Mouse (Mus musculus): ENCODE measurements around the gene Eif4h. TPM values are rescaled to one million over a fixed set of nuclear protein-coding genes. Genes with fewer than 3 reads are reported as not detected.

The Eif4h gene
- polyA plus RNA-seq, 1 experiment from 2014 or later: 401 TPM

DNA sequence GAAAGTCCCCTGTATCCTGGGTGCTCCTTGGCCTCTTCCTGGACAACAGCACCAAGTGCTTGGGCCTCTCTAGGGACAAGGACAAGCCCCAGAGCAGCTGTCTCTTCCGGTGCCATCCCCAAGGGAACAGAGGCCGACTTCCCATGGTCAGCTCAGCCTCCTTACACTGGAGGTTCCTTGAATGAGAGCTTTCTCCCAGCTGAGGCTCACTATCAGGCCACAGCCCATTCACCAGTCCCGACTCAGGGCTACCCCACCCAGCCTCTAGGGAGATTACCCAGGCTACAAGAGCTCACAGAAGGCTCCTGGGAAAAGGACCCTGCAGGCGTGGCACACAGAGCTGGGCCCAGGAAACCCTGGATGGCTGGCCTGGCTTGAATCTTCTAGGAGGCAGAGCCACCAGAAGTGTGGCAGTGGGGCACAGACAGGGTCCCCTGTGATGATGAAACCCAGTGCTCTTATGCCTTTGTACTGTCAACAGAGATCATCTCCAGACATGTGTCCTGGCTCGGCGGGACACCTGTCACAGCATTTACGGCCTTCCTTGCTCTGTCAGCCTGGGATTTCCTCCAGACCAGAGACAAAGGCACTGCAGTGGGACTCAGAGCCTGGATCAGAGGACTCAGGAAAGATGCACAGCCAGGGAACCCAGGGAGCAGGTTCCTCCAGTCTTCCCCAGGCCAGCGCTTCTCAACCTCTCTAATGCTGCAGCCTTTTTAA lies 39.7 kb upstream of the Eif4h start:
- Histone ChIP-seq H3K4me2 (peak overlapping the region; percentile 19), H3K4me1 (replicated peaks; ENCODE audit: control insufficient read depth, insufficient read depth, low read length) (peaks cover 32% of the 10 kb centered on the region)

DNA sequence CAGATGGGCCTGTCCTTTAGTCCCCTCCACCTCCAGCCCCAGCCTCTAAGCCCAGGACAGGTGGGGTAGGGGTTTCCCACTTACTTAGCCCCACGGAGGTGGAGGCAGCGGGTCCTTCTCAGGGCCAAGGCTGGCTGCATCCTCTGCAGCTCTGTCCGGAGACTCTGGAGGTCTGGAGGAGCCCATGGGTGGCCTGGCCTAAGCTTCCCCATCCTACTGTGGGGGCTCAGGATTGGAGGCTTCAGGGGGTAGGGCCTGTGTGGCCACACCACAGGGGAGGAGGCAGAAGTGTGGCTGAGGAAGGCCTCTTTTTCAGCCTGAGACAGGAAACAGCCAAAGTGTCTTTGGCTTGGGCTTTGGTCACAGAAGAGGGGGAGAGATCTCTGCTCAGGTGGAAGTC lies 38.7 kb upstream of the Eif4h start:
- ATAC-seq (replicated peaks; ENCODE audit: low FRiP score) (no peak), DNase-seq (ENCODE audit: low spot score) (no peak)
- no peaks in the 10 kb centered on the region for H3K36me3 ChIP-seq (ENCODE audit: control insufficient read depth, insufficient read depth, low read length)
- H3K4me1 ChIP-seq (replicated peaks; ENCODE audit: control insufficient read depth, insufficient read depth, low read length): peaks cover 32% of the 10 kb centered on the region
- no peak overlapping the region for H3K27ac ChIP-seq (ENCODE audit: low read depth, low read length)
- H3K27me3 ChIP-seq (replicated peaks; ENCODE audit: control insufficient read depth, insufficient read depth, low read length): no peaks in the 10 kb centered on the region
- 66% methylated on average over 3 of the region's 3 CpGs for WGBS
- H3K9ac ChIP-seq (ENCODE audit: low read depth, low read length): 0 out of 2 replicates have a peak overlapping the region, but pooled peaks have one; percentile 8
- no peaks in the 10 kb centered on the region for H3K9me3 ChIP-seq (ENCODE audit: control insufficient read depth, low read length)
- H3K4me3 ChIP-seq (ENCODE audit: low read depth, low read length): peak overlapping the region; percentile 7; the same call in 1 of the 2 replicates
- H3K4me2 ChIP-seq: peak overlapping the region; percentile 31

More for the DNA sequence above, 39.7 kb upstream of the Eif4h start:
- Histone ChIP-seq H3K9ac (ENCODE audit: low read depth, low read length) (0 out of 2 replicates have a peak overlapping the region, but pooled peaks have one; percentile 16), H3K36me3 (ENCODE audit: control insufficient read depth, insufficient read depth, low read length) (no peaks in the 10 kb centered on the region), H3K9me3 (ENCODE audit: control insufficient read depth, low read length) (no peaks in the 10 kb centered on the region), H3K27ac (ENCODE audit: low read depth, low read length) (no peak overlapping the region), H3K27me3 (replicated peaks; ENCODE audit: control insufficient read depth, insufficient read depth, low read length) (no peaks in the 10 kb centered on the region), H3K4me3 (ENCODE audit: low read depth, low read length) (no peak overlapping the region)
- WGBS: 65% methylated on average over 8 of the region's 8 CpGs
- no peak for DNase-seq (ENCODE audit: low spot score)
- peak; percentile 60; the same call in 1 of the 2 replicates for ATAC-seq (replicated peaks; ENCODE audit: low FRiP score)

GRCm38 (mm10) chr5:134677491-134677890 lies 38.2 kb upstream of the Eif4h start:
- DNase-seq (ENCODE audit: low spot score) (no peak), ATAC-seq (replicated peaks; ENCODE audit: low FRiP score) (no peak)
- H3K36me3 ChIP-seq (ENCODE audit: control insufficient read depth, insufficient read depth, low read length): no peaks in the 10 kb centered on the region
- no peaks in the 10 kb centered on the region for H3K9me3 ChIP-seq (ENCODE audit: control insufficient read depth, low read length)
- peak overlapping the region; percentile 7; the same call in 1 of the 2 replicates for H3K4me3 ChIP-seq (ENCODE audit: low read depth, low read length)
- peaks cover 32% of the 10 kb centered on the region for H3K4me1 ChIP-seq (replicated peaks; ENCODE audit: control insufficient read depth, insufficient read depth, low read length)
- WGBS: 81% methylated on average over 5 of the region's 5 CpGs
- H3K27ac ChIP-seq (ENCODE audit: low read depth, low read length): no peak overlapping the region
- no peak overlapping the region for H3K9ac ChIP-seq (ENCODE audit: low read depth, low read length)
- no peaks in the 10 kb centered on the region for H3K27me3 ChIP-seq (replicated peaks; ENCODE audit: control insufficient read depth, insufficient read depth, low read length)
- H3K4me2 ChIP-seq: peak overlapping the region; percentile 31

DNA sequence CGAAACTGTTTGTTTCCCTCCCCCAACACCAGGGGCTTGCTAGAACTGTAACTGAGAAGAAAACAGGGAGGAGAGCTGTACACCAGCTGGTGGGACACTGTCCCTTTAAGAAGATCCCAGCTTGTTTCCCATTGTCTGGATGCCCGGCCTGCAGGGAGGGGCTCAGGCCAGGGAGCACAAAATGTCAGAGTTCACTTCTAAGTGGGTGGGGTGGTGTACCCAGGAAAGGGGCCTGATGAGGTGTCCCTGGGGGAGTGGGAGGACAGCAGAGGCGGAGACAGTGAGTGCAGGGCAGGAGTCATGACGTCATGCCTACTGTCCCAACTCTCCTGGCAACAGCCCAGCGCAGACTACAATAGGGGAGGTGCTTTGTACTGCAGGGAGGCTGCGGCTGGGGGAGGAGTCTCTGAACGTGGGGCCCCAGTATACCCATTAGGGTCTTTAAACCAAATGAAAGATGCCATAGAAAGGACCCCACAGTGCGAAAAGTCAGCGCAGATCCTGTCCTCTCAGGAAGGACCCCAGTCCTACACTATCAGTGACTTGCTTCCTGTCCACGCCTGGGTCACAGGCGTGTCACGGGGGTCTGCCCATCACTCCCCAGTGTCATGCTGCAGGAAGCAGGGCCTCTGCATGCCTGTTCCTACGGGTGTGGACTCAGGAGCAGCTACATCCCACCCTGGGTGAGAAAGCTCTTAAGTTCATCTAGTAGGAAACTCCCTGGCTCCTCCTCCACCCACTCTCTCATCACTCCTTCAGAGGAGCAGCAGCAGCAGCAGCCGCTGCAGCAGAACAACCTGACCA lies 36.9 kb upstream of the Eif4h start:
- H3K36me3 ChIP-seq (ENCODE audit: control insufficient read depth, insufficient read depth, low read length): no peaks in the 10 kb centered on the region
- H3K4me2 ChIP-seq: peak overlapping the region; percentile 75
- DNase-seq (ENCODE audit: low spot score) (peak; percentile 70), ATAC-seq (replicated peaks; ENCODE audit: low FRiP score) (peak; percentile 77)
- H3K4me3 ChIP-seq (ENCODE audit: low read depth, low read length): peak overlapping the region; percentile 43
- H3K9ac ChIP-seq (ENCODE audit: low read depth, low read length): peak overlapping the region; percentile 48
- WGBS: 5% methylated on average over 14 of the region's 14 CpGs
- peaks cover 32% of the 10 kb centered on the region for H3K4me1 ChIP-seq (replicated peaks; ENCODE audit: control insufficient read depth, insufficient read depth, low read length)
- no peaks in the 10 kb centered on the region for H3K9me3 ChIP-seq (ENCODE audit: control insufficient read depth, low read length)
- peak overlapping the region; percentile 53 for H3K27ac ChIP-seq (ENCODE audit: low read depth, low read length)
- no peaks in the 10 kb centered on the region for H3K27me3 ChIP-seq (replicated peaks; ENCODE audit: control insufficient read depth, insufficient read depth, low read length)

GRCm38 (mm10) chr5:134674977-134675376 lies 35.7 kb upstream of the Eif4h start:
- Histone ChIP-seq H3K36me3 (ENCODE audit: control insufficient read depth, insufficient read depth, low read length) (no peaks in the 10 kb centered on the region), H3K9ac (ENCODE audit: low read depth, low read length) (no peak overlapping the region), H3K27ac (ENCODE audit: low read depth, low read length) (no peak overlapping the region), H3K27me3 (replicated peaks; ENCODE audit: control insufficient read depth, insufficient read depth, low read length) (no peaks in the 10 kb centered on the region), H3K9me3 (ENCODE audit: control insufficient read depth, low read length) (no peaks in the 10 kb centered on the region), H3K4me1 (replicated peaks; ENCODE audit: control insufficient read depth, insufficient read depth, low read length) (peaks cover 29% of the 10 kb centered on the region), H3K4me2 (no peak overlapping the region), H3K4me3 (ENCODE audit: low read depth, low read length) (no peak overlapping the region)
- DNase-seq (ENCODE audit: low spot score): no peak
- no peak for ATAC-seq (replicated peaks; ENCODE audit: low FRiP score)
- 76% methylated on average over 5 of the region's 5 CpGs for WGBS

DNA sequence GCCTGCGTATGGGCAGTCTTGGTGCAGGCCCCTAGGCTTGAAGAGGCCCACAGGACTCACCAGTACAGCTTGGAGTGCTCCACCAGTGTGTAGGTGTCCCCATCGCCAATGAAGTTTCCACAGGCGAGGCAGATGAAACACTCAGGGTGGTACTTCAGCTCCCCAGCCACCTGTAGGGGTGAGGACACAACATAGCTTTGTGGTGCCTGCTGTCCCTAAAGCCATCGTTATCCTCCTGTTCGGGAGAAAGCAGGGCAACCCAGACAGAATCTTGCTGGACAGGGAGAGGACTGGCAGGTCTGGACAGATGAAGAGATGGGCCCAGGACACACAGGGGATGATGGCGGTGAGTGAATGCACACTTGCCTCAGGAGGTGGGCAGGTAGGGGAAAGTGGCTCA lies 33.3 kb upstream of the Eif4h start:
- Histone ChIP-seq H3K27me3 (replicated peaks; ENCODE audit: control insufficient read depth, insufficient read depth, low read length) (no peaks in the 10 kb centered on the region), H3K9me3 (ENCODE audit: control insufficient read depth, low read length) (no peaks in the 10 kb centered on the region), H3K4me1 (replicated peaks; ENCODE audit: control insufficient read depth, insufficient read depth, low read length) (peaks cover 18% of the 10 kb centered on the region), H3K4me2 (no peak overlapping the region), H3K9ac (ENCODE audit: low read depth, low read length) (no peak overlapping the region), H3K27ac (ENCODE audit: low read depth, low read length) (no peak overlapping the region), H3K36me3 (ENCODE audit: control insufficient read depth, insufficient read depth, low read length) (no peaks in the 10 kb centered on the region), H3K4me3 (ENCODE audit: low read depth, low read length) (no peak overlapping the region)
- no peak for DNase-seq (ENCODE audit: low spot score)
- ATAC-seq (replicated peaks; ENCODE audit: low FRiP score): no peak
- WGBS: 90% methylated on average over 6 of the region's 6 CpGs

GRCm38 (mm10) chr5:134672198-134672516 lies 32.9 kb upstream of the Eif4h start:
- Histone ChIP-seq H3K4me2 (no peak overlapping the region), H3K36me3 (ENCODE audit: control insufficient read depth, insufficient read depth, low read length) (no peaks in the 10 kb centered on the region), H3K27me3 (replicated peaks; ENCODE audit: control insufficient read depth, insufficient read depth, low read length) (no peaks in the 10 kb centered on the region), H3K27ac (ENCODE audit: low read depth, low read length) (no peak overlapping the region), H3K9ac (ENCODE audit: low read depth, low read length) (no peak overlapping the region), H3K4me1 (replicated peaks; ENCODE audit: control insufficient read depth, insufficient read depth, low read length) (peaks cover 15% of the 10 kb centered on the region), H3K9me3 (ENCODE audit: control insufficient read depth, low read length) (no peaks in the 10 kb centered on the region), H3K4me3 (ENCODE audit: low read depth, low read length) (no peak overlapping the region)
- 77% methylated on average over 1 of the region's 1 CpGs for whole genome bisulfite sequencing
- DNase-seq (ENCODE audit: low spot score): no peak
- no peak for ATAC-seq (replicated peaks; ENCODE audit: low FRiP score)

GRCm38 (mm10) chr5:134671335-134672197 lies 32.3 kb upstream of the Eif4h start:
- no peaks in the 10 kb centered on the region for H3K9me3 ChIP-seq (ENCODE audit: control insufficient read depth, low read length)
- WGBS: 82% methylated on average over 17 of the region's 17 CpGs
- H3K27ac ChIP-seq (ENCODE audit: low read depth, low read length): no peak overlapping the region
- H3K4me3 ChIP-seq (ENCODE audit: low read depth, low read length): no peak overlapping the region
- DNase-seq (ENCODE audit: low spot score): no peak
- peaks cover 13% of the 10 kb centered on the region for H3K4me1 ChIP-seq (replicated peaks; ENCODE audit: control insufficient read depth, insufficient read depth, low read length)
- H3K27me3 ChIP-seq (replicated peaks; ENCODE audit: control insufficient read depth, insufficient read depth, low read length): no peaks in the 10 kb centered on the region
- no peaks in the 10 kb centered on the region for H3K36me3 ChIP-seq (ENCODE audit: control insufficient read depth, insufficient read depth, low read length)
- no peak overlapping the region for H3K9ac ChIP-seq (ENCODE audit: low read depth, low read length)
- H3K4me2 ChIP-seq: no peak overlapping the region
- no peak for ATAC-seq (replicated peaks; ENCODE audit: low FRiP score)
